In the genomic region with DNA sequence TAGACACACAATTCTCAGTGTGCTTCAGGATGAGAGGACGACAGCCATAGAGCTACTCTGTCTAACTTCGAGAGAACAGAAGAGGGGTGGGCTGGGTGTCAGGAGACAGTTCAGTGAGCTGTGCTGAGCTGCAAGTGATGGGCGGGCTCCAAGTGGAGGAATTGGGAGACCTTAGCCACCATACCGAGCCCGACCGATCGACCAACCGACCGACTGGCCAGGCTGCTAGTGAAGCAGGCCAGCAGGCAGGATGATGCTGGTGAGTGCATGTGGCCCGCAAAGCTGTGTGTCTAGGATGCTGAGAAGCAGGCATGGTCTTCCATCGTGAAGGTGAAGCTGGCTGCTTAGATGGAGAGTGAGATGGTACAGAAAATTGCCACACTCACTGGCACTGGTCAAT, we compare ENCODE assay signal across 14 mouse cellular contexts.
DNase-seq lines count a peak whose midpoint lies in the region; ATAC-seq and TF ChIP-seq lines count a peak whose summit lies in the region.
"Had no signal": no experiment of that assay in that cellular context is flagged by ENCODE, and none has a peak within 500 bp of the region (broad histone marks: within the 10 kb centered on the region; RNA-seq: fewer than 3 reads in every experiment).

No protein-coding gene starts in this region.

- no peaks in the 10 kb centered on the region for H3K36me3 ChIP-seq in forebrain, embryonic 14.5 days (ENCODE audit: control insufficient read depth, insufficient read depth, low read length)
- H3K36me3 ChIP-seq in forebrain, embryonic 11.5 days (ENCODE audit: control insufficient read depth, insufficient read depth, low read length): no peaks in the 10 kb centered on the region
- H3K36me3 ChIP-seq in limb, embryonic 12.5 days: no peaks in the 10 kb centered on the region
- H3K36me3 ChIP-seq in limb, embryonic 10.5 days: no peaks in the 10 kb centered on the region
- H3K36me3 ChIP-seq in hindbrain, postnatal 0 days (ENCODE audit: insufficient read depth, low read length): no peaks in the 10 kb centered on the region
- no peaks in the 10 kb centered on the region for H3K36me3 ChIP-seq in midbrain, embryonic 15.5 days (replicated peaks)
- H3K36me3 ChIP-seq: heart, embryonic 12.5 days had no signal

- WGBS in forebrain, embryonic 14.5 days: 76% methylated on average over 11 of the region's 11 CpGs
- 76% methylated on average over 11 of the region's 11 CpGs for WGBS in forebrain, embryonic 11.5 days
- WGBS in limb, embryonic 12.5 days: 78% methylated on average over 11 of the region's 11 CpGs
- 83% methylated on average over 11 of the region's 11 CpGs for WGBS in limb, embryonic 10.5 days
- 66% methylated on average over 11 of the region's 11 CpGs for WGBS in hindbrain, postnatal 0 days
- 67% methylated on average over 11 of the region's 11 CpGs for WGBS in midbrain, embryonic 15.5 days

- H3K27ac ChIP-seq in forebrain, embryonic 14.5 days (ENCODE audit: low read depth, low read length): no peak overlapping the region
- H3K27ac ChIP-seq in forebrain, embryonic 11.5 days (ENCODE audit: low read depth, low read length): no peak overlapping the region
- 0 out of 2 replicates have a peak overlapping the region, but pooled peaks have one; percentile 29 for H3K27ac ChIP-seq in limb, embryonic 12.5 days
- no peak overlapping the region for H3K27ac ChIP-seq in limb, embryonic 10.5 days
- H3K27ac ChIP-seq in hindbrain, postnatal 0 days: peak overlapping the region; percentile 1; the same call in 1 of the 2 replicates
- peak overlapping the region; percentile 59 for H3K27ac ChIP-seq in midbrain, embryonic 15.5 days

- DNase-seq in forebrain, embryonic 14.5 days (ENCODE audit: low spot score): no peak
- no peak for DNase-seq in forebrain, embryonic 11.5 days (ENCODE audit: low spot score)
- DNase-seq in limb, embryonic 10.5 days (ENCODE audit: low spot score): no peak
- no peak for DNase-seq in hindbrain, postnatal 0 days (ENCODE audit: low spot score)
- no peak for DNase-seq in layer of hippocampus, postnatal 25 days (ENCODE audit: extremely low spot score in 1 of 2, low spot score in 1 of 2)
- DNase-seq in spleen, postnatal 10 days (ENCODE audit: low spot score in 2 of 2): no peak
- DNase-seq: layer of hippocampus, adult 9-11 months; lung, adult 2 months had no signal

- peaks cover 5% of the 10 kb centered on the region for H3K4me1 ChIP-seq in forebrain, embryonic 14.5 days (ENCODE audit: control insufficient read depth, insufficient read depth, low read length)
- 0 out of 2 replicates have a peak, but pooled peaks cover 2% of the 10 kb centered on the region for H3K4me1 ChIP-seq in forebrain, embryonic 11.5 days (replicated peaks; ENCODE audit: control insufficient read depth, insufficient read depth, low read length)
- H3K4me1 ChIP-seq in limb, embryonic 12.5 days (replicated peaks): peaks cover 47% of the 10 kb centered on the region
- H3K4me1 ChIP-seq in limb, embryonic 10.5 days: peaks cover 45% of the 10 kb centered on the region
- no peaks in the 10 kb centered on the region for H3K4me1 ChIP-seq in hindbrain, postnatal 0 days (ENCODE audit: insufficient read depth, low read length)
- peaks cover 36% of the 10 kb centered on the region for H3K4me1 ChIP-seq in midbrain, embryonic 15.5 days

- ATAC-seq in forebrain, embryonic 14.5 days: peak; percentile 14; the same call in 1 of the 2 replicates
- ATAC-seq in forebrain, embryonic 11.5 days (replicated peaks; ENCODE audit: low FRiP score): no peak
- ATAC-seq in limb, embryonic 12.5 days (ENCODE audit: insufficient number of reproducible peaks, insufficient read depth, low FRiP score, low TSS enrichment, low read depth): no peak
- no peak for ATAC-seq in hindbrain, postnatal 0 days
- peak; percentile 52; the same call in 1 of the 2 replicates for ATAC-seq in midbrain, embryonic 15.5 days (replicated peaks)
- ATAC-seq: activated CD4-positive, CD25-positive, alpha-beta regulatory T cell, adult 4 months had no signal

- H3K9me3 ChIP-seq in forebrain, embryonic 14.5 days (replicated peaks; ENCODE audit: control insufficient read depth, low read length): no peaks in the 10 kb centered on the region
- H3K9me3 ChIP-seq in forebrain, embryonic 11.5 days (ENCODE audit: control insufficient read depth, low read length): no peaks in the 10 kb centered on the region
- no peaks in the 10 kb centered on the region for H3K9me3 ChIP-seq in limb, embryonic 12.5 days
- H3K9me3 ChIP-seq in limb, embryonic 10.5 days (replicated peaks): no peaks in the 10 kb centered on the region
- H3K9me3 ChIP-seq in hindbrain, postnatal 0 days (ENCODE audit: low read length): no peaks in the 10 kb centered on the region
- no peaks in the 10 kb centered on the region for H3K9me3 ChIP-seq in midbrain, embryonic 15.5 days
- H3K9me3 ChIP-seq: G1E; heart, embryonic 12.5 days had no signal

- H3K4me2 ChIP-seq in forebrain, embryonic 14.5 days (ENCODE audit: low read length): no peak overlapping the region
- no peak overlapping the region for H3K4me2 ChIP-seq in forebrain, embryonic 11.5 days (ENCODE audit: low read depth, low read length, severe bottlenecking)
- H3K4me2 ChIP-seq in limb, embryonic 12.5 days: no peak overlapping the region
- no peak overlapping the region for H3K4me2 ChIP-seq in hindbrain, postnatal 0 days (ENCODE audit: low read depth, low read length)
- no peak overlapping the region for H3K4me2 ChIP-seq in midbrain, embryonic 15.5 days
- H3K4me2 ChIP-seq: heart, embryonic 12.5 days; liver, embryonic 11.5 days had no signal

- no peak overlapping the region for H3K9ac ChIP-seq in forebrain, embryonic 14.5 days (ENCODE audit: low read length)
- no peak overlapping the region; the same call in 1 of the 2 replicates for H3K9ac ChIP-seq in forebrain, embryonic 11.5 days (ENCODE audit: low read length)
- no peak overlapping the region for H3K9ac ChIP-seq in limb, embryonic 12.5 days (replicated peaks)
- no peak overlapping the region for H3K9ac ChIP-seq in hindbrain, postnatal 0 days (replicated peaks; ENCODE audit: low read length)
- no peak overlapping the region for H3K9ac ChIP-seq in midbrain, embryonic 15.5 days
- H3K9ac ChIP-seq: heart, embryonic 12.5 days had no signal

- H3K27me3 ChIP-seq in forebrain, embryonic 14.5 days (replicated peaks; ENCODE audit: control insufficient read depth, insufficient read depth, low read length): no peaks in the 10 kb centered on the region
- no peaks in the 10 kb centered on the region for H3K27me3 ChIP-seq in forebrain, embryonic 11.5 days (ENCODE audit: control insufficient read depth, insufficient read depth, low read length)
- H3K27me3 ChIP-seq in limb, embryonic 12.5 days: no peaks in the 10 kb centered on the region
- no peaks in the 10 kb centered on the region for H3K27me3 ChIP-seq in limb, embryonic 10.5 days (ENCODE audit: low read depth, poor library complexity, severe bottlenecking)
- H3K27me3 ChIP-seq in hindbrain, postnatal 0 days (ENCODE audit: insufficient read depth, low read length): no peaks in the 10 kb centered on the region
- no peaks in the 10 kb centered on the region for H3K27me3 ChIP-seq in midbrain, embryonic 15.5 days (replicated peaks)
- H3K27me3 ChIP-seq: heart, embryonic 12.5 days had no signal

- H3K4me3 ChIP-seq in forebrain, embryonic 14.5 days (ENCODE audit: low read depth, low read length): no peak overlapping the region
- H3K4me3 ChIP-seq in forebrain, embryonic 11.5 days (ENCODE audit: low read depth, low read length): no peak overlapping the region
- no peak overlapping the region for H3K4me3 ChIP-seq in limb, embryonic 12.5 days (replicated peaks)
- H3K4me3 ChIP-seq in limb, embryonic 10.5 days: no peak overlapping the region
- H3K4me3 ChIP-seq in hindbrain, postnatal 0 days (ENCODE audit: low read length): no peak overlapping the region
- no peak overlapping the region for H3K4me3 ChIP-seq in midbrain, embryonic 15.5 days
- H3K4me3 ChIP-seq: heart, embryonic 12.5 days had no signal

- TF ChIP-seq CTCF in hindbrain, postnatal 0 days (IDR thresholded peaks at IDR 0.05; ENCODE audit: low read depth): no peak

Comparison
In these comparisons a context has a peak if more than half of its experiments do, and no peak if none do; other contexts are left out.
1. ATAC-seq: peak in forebrain, embryonic 14.5 days (single experiment) and midbrain, embryonic 15.5 days (single experiment); none in forebrain, embryonic 11.5 days (single experiment), limb, embryonic 12.5 days (single experiment) and hindbrain, postnatal 0 days (single experiment).
2. H3K27ac ChIP-seq: peak in limb, embryonic 12.5 days (single experiment), hindbrain, postnatal 0 days (single experiment) and midbrain, embryonic 15.5 days (single experiment); none in forebrain, embryonic 14.5 days (single experiment), forebrain, embryonic 11.5 days (single experiment) and limb, embryonic 10.5 days (single experiment).